Mouse (Mus musculus) MEL (cell line): Measurements from ENCODE around the gene Tnni2. TPM values are rescaled to one million over a fixed set of nuclear protein-coding genes. Genes with fewer than 3 reads are reported as not detected.

Experiments used
- DNase-seq: peaks from one replicate; pipeline ENCODE4 v3.0.0; 2011; ENCODE audit warnings: low read depth, low spot score
- H3K27ac ChIP-seq: 2 replicates; pipeline ENCODE4 v1.5.1; 2012; ENCODE audit warnings: low read depth, mild to moderate bottlenecking, control low read depth, low read length, moderate library complexity; ENCODE audit not compliant: control insufficient read depth
- H3K27me3 ChIP-seq, 2 experiments: fragments of 150-350 bp in 1 of 2; sonication (generic) in 1 of 2; 2 replicates each; pipeline ENCODE4 v1.6.1; 2012; ENCODE audit warnings: low read length in 2 of 2, mild to moderate bottlenecking in 2 of 2, improper control_type of control experiment in 1 of 2, moderate library complexity in 1 of 2; ENCODE audit not compliant: insufficient read depth in 2 of 2, control insufficient read depth in 1 of 2
- H3K36me3 ChIP-seq, 2 experiments: 2 replicates each; pipeline ENCODE4 v1.6.1; 2012 to 2014; ENCODE audit warnings: low read length in 2 of 2, improper control_type of control experiment in 1 of 2, inconsistent platforms in 1 of 2, mild to moderate bottlenecking in 1 of 2; ENCODE audit not compliant: insufficient read depth in 2 of 2, control insufficient read depth in 1 of 2
- H3K4me1 ChIP-seq, 2 experiments: fragments of 150-350 bp in 1 of 2; sonication (generic) in 1 of 2; 2 replicates each; pipeline ENCODE4 v1.6.1; 2012; ENCODE audit warnings: low read length in 2 of 2, improper control_type of control experiment in 1 of 2, mild to moderate bottlenecking in 1 of 2; ENCODE audit not compliant: insufficient read depth in 2 of 2, control insufficient read depth in 1 of 2
- H3K4me3 ChIP-seq, 2 experiments: fragments of 150-350 bp in 1 of 2; sonication (generic) in 1 of 2; 2 replicates each; pipeline ENCODE4 v1.5.1; 2012; ENCODE audit warnings: low read depth in 2 of 2, low read length in 2 of 2, mild to moderate bottlenecking in 2 of 2, moderate library complexity in 2 of 2, control low read depth in 1 of 2, improper control_type of control experiment in 1 of 2; ENCODE audit not compliant: control insufficient read depth in 1 of 2, insufficient read depth in 1 of 2
- H3K79me2 ChIP-seq: 2 replicates; pipeline ENCODE4 v1.6.1; 2012; ENCODE audit warnings: mild to moderate bottlenecking, low read length, moderate library complexity; ENCODE audit not compliant: control insufficient read depth, poor library complexity, insufficient read depth
- H3K9ac ChIP-seq: 2 replicates; pipeline ENCODE4 v1.6.1; 2012; ENCODE audit warnings: low read depth, mild to moderate bottlenecking, control low read depth, low read length, moderate library complexity; ENCODE audit not compliant: control insufficient read depth, poor library complexity, severe bottlenecking
- H3K9me3 ChIP-seq: fragments of 150-350 bp; sonication (generic); replicated peaks from 2 replicates; pipeline ENCODE4 v1.6.1; 2012; ENCODE audit warnings: mild to moderate bottlenecking, low read length, improper control_type of control experiment, moderate library complexity; ENCODE audit not compliant: insufficient read depth
- BHLHE40 ChIP-seq: IDR thresholded peaks from 2 replicates; pipeline ENCODE4 v1.6.1; 2012; ENCODE audit warnings: low read depth, mild to moderate bottlenecking, inconsistent platforms, low read length, improper control_type of control experiment, borderline replicate concordance
- CHD1 ChIP-seq: IDR thresholded peaks from 2 replicates; pipeline ENCODE4 v1.6.1; 2012; ENCODE audit warnings: low read depth, mild to moderate bottlenecking, inconsistent platforms, low read length, improper control_type of control experiment
- E2F4 ChIP-seq: IDR thresholded peaks from 2 replicates; pipeline ENCODE4 v1.6.1; 2011; ENCODE audit warnings: low read depth, low read length, improper control_type of control experiment, borderline replicate concordance
- EP300 ChIP-seq, 2 experiments: IDR thresholded peaks; 2 replicates each; pipeline ENCODE4 v1.6.1; 2011; ENCODE audit warnings: improper control_type of control experiment in 2 of 2, low read length in 2 of 2, low read depth in 1 of 2, mild to moderate bottlenecking in 1 of 2
- GABPA ChIP-seq: IDR thresholded peaks from 2 replicates; pipeline ENCODE4 v1.6.1; 2012; ENCODE audit warnings: low read depth, mild to moderate bottlenecking, inconsistent platforms, low read length, improper control_type of control experiment, moderate library complexity
- GATA1 ChIP-seq: IDR thresholded peaks from 2 replicates; pipeline ENCODE4 v1.6.1; 2011; ENCODE audit warnings: low read depth, low read length, improper control_type of control experiment
- KAT2A ChIP-seq: conservative IDR thresholded peaks from 2 replicates; pipeline ENCODE4 v1.6.1; 2012; ENCODE audit warnings: low read depth, low read length, improper control_type of control experiment, inconsistent platforms
- MAX ChIP-seq: IDR thresholded peaks from 2 replicates; pipeline ENCODE4 v1.6.1; 2011; ENCODE audit warnings: low read length, improper control_type of control experiment
- MAZ ChIP-seq: IDR thresholded peaks from 2 replicates; pipeline ENCODE4 v1.6.1; 2012; ENCODE audit warnings: low read depth, mild to moderate bottlenecking, inconsistent platforms, low read length, improper control_type of control experiment
- MYB ChIP-seq: IDR thresholded peaks from 2 replicates; pipeline ENCODE4 v1.6.1; 2011; ENCODE audit warnings: mild to moderate bottlenecking, low read depth, low read length, improper control_type of control experiment
- NELFE ChIP-seq: IDR thresholded peaks from 2 replicates; pipeline ENCODE4 v1.6.1; 2011; ENCODE audit warnings: low read depth, low read length, improper control_type of control experiment
- POLR2A ChIP-seq, 2 experiments: IDR thresholded peaks; 2 replicates each; pipeline ENCODE4 v1.6.1; 2011 to 2012; ENCODE audit warnings: low read length in 2 of 2, mild to moderate bottlenecking in 2 of 2, control low read depth in 1 of 2, improper control_type of control experiment in 1 of 2, low read depth in 1 of 2, moderate library complexity in 1 of 2; ENCODE audit not compliant: control insufficient read depth in 1 of 2, insufficient read depth in 1 of 2, poor library complexity in 1 of 2
- POLR2AphosphoS5 ChIP-seq: IDR thresholded peaks from 2 replicates; pipeline ENCODE4 v1.6.1; 2012; ENCODE audit warnings: low read depth, borderline replicate concordance, mild to moderate bottlenecking, inconsistent platforms, low read length, moderate library complexity, mixed read lengths
- RAD21 ChIP-seq: IDR thresholded peaks from 2 replicates; pipeline ENCODE4 v1.6.1; 2011; ENCODE audit warnings: mild to moderate bottlenecking, low read depth, low read length, improper control_type of control experiment
- RCOR1 ChIP-seq: IDR thresholded peaks from 2 replicates; pipeline ENCODE4 v1.6.1; 2012; ENCODE audit warnings: low read depth, mild to moderate bottlenecking, inconsistent platforms, low read length, improper control_type of control experiment
- SIN3A ChIP-seq: IDR thresholded peaks from 2 replicates; pipeline ENCODE4 v1.6.1; 2012; ENCODE audit warnings: low read length, improper control_type of control experiment, inconsistent platforms
- TAL1 ChIP-seq: IDR thresholded peaks from 2 replicates; pipeline ENCODE4 v1.6.1; 2012; ENCODE audit warnings: mild to moderate bottlenecking, inconsistent platforms, low read length, moderate library complexity, mixed read lengths
- TCF12 ChIP-seq: IDR thresholded peaks from 2 replicates; pipeline ENCODE4 v1.6.1; 2014; ENCODE audit warnings: low read depth, mild to moderate bottlenecking, inconsistent platforms, low read length, improper control_type of control experiment, moderate library complexity
- USF2 ChIP-seq, 2 experiments: IDR thresholded peaks; 2 replicates each; pipeline ENCODE4 v1.6.1; 2011 to 2012; ENCODE audit warnings: improper control_type of control experiment in 2 of 2, low read length in 2 of 2, borderline replicate concordance in 1 of 2, inconsistent platforms in 1 of 2, low read depth in 1 of 2, mild to moderate bottlenecking in 1 of 2; ENCODE audit not compliant: insufficient read depth in 1 of 2
- ZNF384 ChIP-seq: IDR thresholded peaks from 2 replicates; pipeline ENCODE4 v1.6.1; 2012; ENCODE audit warnings: low read depth, mild to moderate bottlenecking, inconsistent platforms, low read length, improper control_type of control experiment
- polyA plus RNA-seq, 2 experiments: library from polyadenylated mRNA; stranded (reverse) in 1 of 2; unstranded in 1 of 2; fragments of >175 nt in 1 of 2; fragments of >200 nt in 1 of 2; gene quantifications; 2 replicates each; pipeline versions ENCODE4 v1.2.1 to v1.2.4; 2012; ENCODE audit warnings: low replicate concordance in 2 of 2, low read depth in 1 of 2; ENCODE audit not compliant: insufficient read length in 2 of 2, insufficient read depth in 1 of 2, missing spikeins in 1 of 2
- total RNA-seq: library from RNA; depleted of rRNA; stranded (reverse); fragments of 300-350 nt; gene quantifications from 2 replicates; pipeline ENCODE4 v1.2.3, GENCODE M21; 2012

The Tnni2 gene
- total and polyA plus RNA-seq, 3 experiments, result 0.84 TPM; not detected in 2

DNA sequence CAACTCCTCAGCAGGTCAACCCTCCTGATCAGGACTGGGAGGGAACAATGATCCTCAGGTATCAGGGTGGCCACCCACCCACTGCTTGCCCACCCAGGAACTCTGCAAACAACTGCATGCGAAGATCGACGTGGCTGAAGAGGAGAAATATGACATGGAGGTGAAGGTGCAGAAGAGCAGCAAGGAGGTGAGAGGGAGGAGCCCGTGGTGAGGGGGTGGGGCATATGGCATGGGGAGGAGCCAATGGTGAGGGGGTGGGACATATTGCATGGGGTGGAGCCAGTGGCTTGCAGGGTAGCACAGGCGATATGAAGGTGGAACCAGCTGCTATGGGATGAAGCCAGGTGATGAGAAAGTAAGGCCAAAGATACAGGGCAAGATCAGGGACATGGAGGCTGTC, 1.9 kb downstream of the Tnni2 start:
- Histone ChIP-seq H3K4me3 (no peak overlapping the region), H3K27ac (no peak overlapping the region)

DNA sequence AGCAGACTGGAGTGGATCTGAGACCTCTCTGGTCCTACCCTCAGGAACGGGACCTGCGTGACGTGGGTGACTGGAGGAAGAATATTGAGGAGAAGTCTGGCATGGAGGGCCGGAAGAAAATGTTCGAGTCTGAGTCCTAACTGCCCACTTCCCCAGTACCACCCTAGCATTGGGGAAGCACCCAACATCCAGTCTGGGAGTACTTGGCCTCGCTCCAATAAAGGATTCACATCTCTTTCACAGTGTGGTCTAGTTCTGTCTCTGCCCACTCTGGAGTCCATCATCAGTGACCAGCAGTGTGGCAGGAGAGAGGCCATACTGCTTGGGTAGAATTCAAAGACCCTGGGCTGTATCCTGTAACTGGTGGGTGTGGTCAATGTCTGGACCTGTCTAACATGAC, 2.6 kb downstream of the Tnni2 start:
- Histone ChIP-seq H3K4me1 (peaks cover 0 to 3% of the 10 kb centered on the region in 2 experiments; a peak in 2 of 4 replicates), H3K27ac (no peak overlapping the region), H3K36me3 (0 out of 4 replicates have a peak, but pooled peaks cover 0 to 2% of the 10 kb centered on the region in 2 experiments), H3K9ac (no peak overlapping the region), H3K27me3 (peaks cover 0 to 1% of the 10 kb centered on the region in 2 experiments; a peak in 1 of 4 replicates), H3K4me3 (no peak overlapping the region), H3K9me3 (no peaks in the 10 kb centered on the region), H3K79me2 (no peaks in the 10 kb centered on the region)
- DNase-seq, result no peak
- TF ChIP-seq POLR2A (IDR thresholded peaks at IDR 0.05; ENCODE audit: control insufficient read depth in 1 of 2, insufficient read depth in 1 of 2, low read depth in 1 of 2, low read length in 2 of 2, poor library complexity in 1 of 2), result no peak

More for the DNA sequence above, 1.9 kb downstream of the Tnni2 start:
- Histone ChIP-seq H3K79me2 (no peaks in the 10 kb centered on the region), H3K9me3 (no peaks in the 10 kb centered on the region), H3K4me1 (peaks cover 0 to 3% of the 10 kb centered on the region in 2 experiments; a peak in 2 of 4 replicates)
- TF ChIP-seq KAT2A (no peak), ZNF384 (no peak), CHD1 (no peak), GABPA (no peak), TCF12 (no peak), BHLHE40 (no peak), TAL1 (no peak), MAX (no peak), RCOR1 (no peak), GATA1 (no peak), MYB (no peak), E2F4 (no peak), SIN3A (no peak), USF2 (IDR thresholded peaks at IDR 0.05; ENCODE audit: borderline replicate concordance in 1 of 2, insufficient read depth in 1 of 2, low read depth in 1 of 2, low read length in 2 of 2) (no peak), NELFE (no peak), RAD21 (no peak), MAZ (no peak), POLR2AphosphoS5 (no peak), EP300 (IDR thresholded peaks at IDR 0.05; ENCODE audit: low read depth in 1 of 2, low read length in 2 of 2) (no peak)
- TF ChIP-seq, all 39 proteins: peak for 0
- H3K27me3 ChIP-seq, result no peaks in the 10 kb centered on the region
- H3K9ac ChIP-seq, result no peak overlapping the region
- DNase-seq, result no peak
- H3K36me3 ChIP-seq, result 0 out of 4 replicates have a peak, but pooled peaks cover 0 to 2% of the 10 kb centered on the region in 2 experiments
